Mouse (Mus musculus) limb, embryonic 14.5 days (tissue): ENCODE measurements around the gene Jmjd7. TPM values are rescaled to one million over a fixed set of nuclear protein-coding genes. Genes with fewer than 3 reads are reported as not detected.

Experiments
- ATAC-seq: fragments of 200-750 bp; cut with Nextera tagmentation; 2 replicates; pipeline ENCODE4 v1.8.0; 2017; ENCODE audit warnings: low read depth, moderate number of reproducible peaks, moderate TSS enrichment; ENCODE audit not compliant: low FRiP score
- DNase-seq: peaks from one replicate; pipeline ENCODE4 v3.0.0-alpha.2; 2015; ENCODE audit warnings: low spot score
- H3K27ac ChIP-seq: fragments of 300-500 bp; sonication (generic); replicated peaks from 2 replicates; pipeline ENCODE4 v1.5.1; 2014; ENCODE audit warnings: low read depth, mild to moderate bottlenecking, low read length, moderate library complexity, mixed read lengths
- H3K27me3 ChIP-seq: fragments of 300-500 bp; sonication (generic); 2 replicates; pipeline ENCODE4 v1.6.1; 2014; ENCODE audit warnings: low read length, mixed read lengths; ENCODE audit not compliant: control insufficient read depth, insufficient read depth
- H3K36me3 ChIP-seq: fragments of 300-500 bp; sonication (generic); 2 replicates; pipeline ENCODE4 v1.6.1; 2014; ENCODE audit warnings: mild to moderate bottlenecking, low read length, moderate library complexity, mixed read lengths; ENCODE audit not compliant: control insufficient read depth, insufficient read depth
- H3K4me1 ChIP-seq: fragments of 300-500 bp; sonication (generic); 2 replicates; pipeline ENCODE4 v1.6.1; 2014; ENCODE audit warnings: antibody characterized with exemption, low read length, mixed read lengths; ENCODE audit not compliant: control insufficient read depth, insufficient read depth
- H3K4me2 ChIP-seq: fragments of 300-500 bp; sonication (generic); replicated peaks from 2 replicates; pipeline ENCODE4 v1.6.1; 2014; ENCODE audit warnings: low read depth, mild to moderate bottlenecking, low read length, moderate library complexity; ENCODE audit not compliant: severe bottlenecking
- H3K4me3 ChIP-seq: fragments of 300-500 bp; sonication (generic); replicated peaks from 2 replicates; pipeline ENCODE4 v1.5.1; 2014; ENCODE audit warnings: low read length
- H3K9ac ChIP-seq: fragments of 300-500 bp; sonication (generic); 2 replicates; pipeline ENCODE4 v1.6.1; 2014; ENCODE audit warnings: mild to moderate bottlenecking, low read depth, low read length, moderate library complexity; ENCODE audit not compliant: severe bottlenecking
- H3K9me3 ChIP-seq: fragments of 300-500 bp; sonication (generic); 2 replicates; pipeline ENCODE4 v1.6.1; 2016; ENCODE audit warnings: low read length; ENCODE audit not compliant: control insufficient read depth
- POLR2A ChIP-seq: fragments of 200-500 bp; IDR thresholded peaks from 2 replicates; pipeline ENCODE4 v1.8.0; 2012; ENCODE audit warnings: inconsistent platforms, mild to moderate bottlenecking, moderate library complexity, borderline replicate concordance; ENCODE audit not compliant: insufficient read depth, insufficient read length; ENCODE audit errors: extremely low read depth
- WGBS: fragments of 180-500 bp; shearing (Covaris S2); extraction: QIAGEN DNeasy Blood & Tissue Kit; methylation state at CpG from one replicate; pipeline ENCODE4 v1.1.7; 2014; 5-methylcytosine and 5-hydroxymethylcytosine counted together
- polyA plus RNA-seq, 2 experiments: library from polyadenylated mRNA; depleted of rRNA in 1 of 2; stranded (reverse) in 1 of 2; unstranded in 1 of 2; fragments of >200 nt; fragmentation: Nextera tagmentation in 1 of 2; extraction: Ambion mirVana in 1 of 2; gene quantifications; 2 replicates each; pipeline versions ENCODE4 v1.2.1 to v1.2.3; 2012 to 2014

Jmjd7 gene
- polyA plus RNA-seq (2012; rRNA removed) (20.2 and 24.9 TPM in 2 replicates), polyA plus RNA-seq (2014; fragmentation: Nextera tagmentation; extraction: Ambion mirVana) (26.1 and 28.2 TPM in 2 replicates)

DNA sequence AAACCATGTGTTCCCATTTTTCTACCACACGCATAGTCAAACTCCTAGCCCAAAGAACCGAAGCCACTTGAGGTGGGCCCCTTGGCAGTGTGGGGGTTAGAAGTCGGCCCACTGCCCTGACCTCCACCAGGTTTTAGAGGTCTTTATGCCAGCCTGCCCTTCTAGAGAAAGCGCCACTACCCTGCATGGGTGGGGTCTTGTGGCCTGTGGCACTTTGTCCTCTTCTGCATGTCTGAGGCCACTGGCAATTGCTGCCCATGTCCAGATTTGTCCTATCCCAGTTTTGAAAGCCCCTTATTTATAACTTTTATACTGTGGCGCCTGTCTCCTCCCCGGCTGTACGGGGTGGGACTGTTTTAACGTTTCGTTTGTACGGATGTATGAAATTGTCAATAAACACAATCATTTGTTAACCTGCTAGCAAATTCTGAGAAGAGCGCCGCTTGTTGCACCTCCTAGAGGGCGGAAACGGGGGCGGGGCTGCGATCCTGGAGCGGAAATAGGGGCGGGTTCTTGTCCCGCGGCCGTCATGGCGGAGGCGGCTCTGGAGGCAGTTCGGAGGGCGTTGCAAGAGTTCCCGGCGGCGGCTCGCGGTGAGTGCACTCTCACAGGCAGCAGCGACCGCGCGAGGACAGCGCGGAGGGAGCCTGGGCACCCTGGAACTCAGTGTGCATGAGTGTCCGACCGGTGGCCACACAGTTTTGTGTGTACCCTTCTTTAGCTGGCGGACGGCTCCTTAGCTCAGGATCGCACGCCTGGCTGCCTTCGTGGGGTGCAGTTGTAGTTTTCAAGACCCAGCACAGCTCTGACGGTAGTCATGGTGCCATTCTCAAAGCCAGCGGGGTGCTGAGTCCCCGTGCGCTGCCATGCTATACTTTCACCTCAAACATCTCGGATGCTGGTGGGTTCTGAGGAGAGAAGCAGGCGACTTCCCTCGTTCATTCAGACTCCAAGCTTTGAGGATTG, at the start of gene Jmjd7, which contains the start of gene Gm28042:
Gene Jmjd7 (plus strand): TSS at position 500 of the 966 bp plus-strand sequence.
Gene Gm28042 (plus strand): TSS at position 510 of the 966 bp plus-strand sequence.
- Histone ChIP-seq H3K4me2 (peak within 1 kb of the TSS; percentile 74), H3K9me3 (no peaks in the 10 kb centered on the region), H3K4me1 (peaks cover 11% of the 10 kb centered on the region), H3K27ac (peak within 1 kb of the TSS; percentile 92), H3K36me3 (peaks cover 58% of the 10 kb centered on the region), H3K4me3 (peak within 1 kb of the TSS; percentile 76), H3K9ac (peak within 1 kb of the TSS; percentile 89), H3K27me3 (no peaks in the 10 kb centered on the region)
- peak; percentile 84 for DNase-seq
- peak; percentile 73; the same call in 1 of the 2 replicates for TF ChIP-seq POLR2A
- ATAC-seq = peak; percentile 92
- 4% methylated on average over 50 of the region's 50 CpGs for WGBS

DNA sequence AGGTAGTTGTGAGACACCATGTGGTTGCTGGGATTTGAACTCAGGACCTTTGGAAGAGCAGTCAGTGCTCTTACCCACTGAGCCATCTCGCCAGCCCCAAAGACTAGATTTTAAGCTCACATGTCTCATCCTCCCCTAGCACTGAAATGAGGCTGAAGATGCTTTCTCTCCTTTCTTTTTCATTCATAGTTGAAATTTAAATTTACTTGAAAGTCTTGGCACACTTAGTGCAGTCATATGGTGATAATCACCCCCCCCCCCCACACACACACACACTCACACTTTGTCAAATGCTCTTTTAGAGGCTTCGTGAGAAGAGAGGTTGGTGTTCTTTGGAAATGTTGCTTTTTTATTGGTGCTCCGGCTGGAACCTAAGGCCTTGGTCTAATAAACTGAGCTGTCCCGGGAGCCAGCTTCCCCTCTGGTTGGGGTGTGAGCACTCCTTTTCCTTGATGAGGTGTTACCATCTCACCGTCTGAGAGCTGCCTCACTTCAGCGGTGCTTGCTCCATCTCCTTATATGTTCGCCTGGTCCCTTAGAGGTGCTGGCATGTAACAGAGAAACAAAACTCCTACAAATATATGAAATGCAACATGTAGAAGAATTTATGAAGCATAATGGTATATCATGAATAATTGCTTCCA, 46.8 kb upstream of the Jmjd7 start:
- ATAC-seq = peak; percentile 60
- 46% methylated on average over 7 of the region's 7 CpGs for WGBS
- H3K9me3 ChIP-seq = no peaks in the 10 kb centered on the region
- peaks cover 4% of the 10 kb centered on the region; the same call in 1 of the 2 replicates for H3K4me1 ChIP-seq
- no peak for TF ChIP-seq POLR2A
- no peaks in the 10 kb centered on the region for H3K27me3 ChIP-seq
- H3K4me2 ChIP-seq = no peak overlapping the region
- no peak overlapping the region for H3K27ac ChIP-seq
- no peak overlapping the region for H3K4me3 ChIP-seq
- DNase-seq = no peak
- H3K36me3 ChIP-seq = peaks cover 20% of the 10 kb centered on the region
- no peak overlapping the region for H3K9ac ChIP-seq

DNA sequence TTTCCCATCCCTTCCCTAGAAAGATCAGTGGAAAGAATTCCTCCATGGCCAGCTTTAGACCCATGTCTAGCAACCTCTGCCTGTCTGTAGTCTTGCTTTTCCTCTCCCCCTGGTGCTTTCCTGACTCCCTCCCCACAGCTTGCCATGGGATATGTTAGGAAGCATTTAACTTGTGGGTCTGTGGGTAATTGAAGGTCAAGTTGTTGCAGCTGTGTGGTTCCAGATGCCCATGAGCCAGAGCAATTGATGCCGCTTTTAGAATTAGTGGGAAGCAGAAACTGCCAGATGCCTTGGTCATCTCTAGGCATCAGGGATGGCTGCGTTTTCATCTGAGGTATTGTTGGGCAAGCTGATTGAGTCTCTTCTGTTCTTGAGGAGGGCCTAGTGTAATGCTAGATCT, 45.7 kb upstream of the Jmjd7 start:
- no peak for TF ChIP-seq POLR2A
- no peak overlapping the region for H3K4me3 ChIP-seq
- H3K9me3 ChIP-seq = no peaks in the 10 kb centered on the region
- 62% methylated on average over 2 of the region's 2 CpGs for WGBS
- no peak overlapping the region for H3K27ac ChIP-seq
- peaks cover 4% of the 10 kb centered on the region; the same call in 1 of the 2 replicates for H3K4me1 ChIP-seq
- H3K9ac ChIP-seq = no peak overlapping the region
- no peak overlapping the region for H3K4me2 ChIP-seq
- H3K36me3 ChIP-seq = peaks cover 20% of the 10 kb centered on the region
- ATAC-seq (no peak), DNase-seq (no peak)
- H3K27me3 ChIP-seq = no peaks in the 10 kb centered on the region

DNA sequence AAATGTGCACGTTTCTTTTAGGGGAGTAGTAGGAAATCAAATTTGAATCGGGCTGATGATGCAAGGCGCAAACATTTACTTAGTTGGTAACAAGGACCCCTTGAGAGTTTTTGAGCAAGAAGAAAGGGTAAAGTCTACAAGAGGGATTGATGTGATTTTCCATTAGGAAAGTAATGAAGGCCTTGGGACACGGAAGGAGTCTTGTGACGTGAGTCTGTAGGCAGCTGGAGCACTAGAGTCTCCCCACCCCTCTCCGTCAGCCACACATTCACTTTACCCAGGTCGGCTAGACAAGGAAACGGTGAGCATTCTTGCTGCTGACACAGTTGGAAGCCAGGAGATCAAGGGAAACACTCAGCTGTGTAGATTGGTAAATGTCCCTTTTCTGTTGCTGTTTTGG, 41.4 kb upstream of the Jmjd7 start:
- no peaks in the 10 kb centered on the region for H3K27me3 ChIP-seq
- ATAC-seq (no peak), DNase-seq (no peak)
- H3K27ac ChIP-seq = no peak overlapping the region
- H3K9ac ChIP-seq = no peak overlapping the region
- no peak for TF ChIP-seq POLR2A
- no peak overlapping the region for H3K4me2 ChIP-seq
- H3K4me1 ChIP-seq = no peaks in the 10 kb centered on the region
- no peaks in the 10 kb centered on the region for H3K9me3 ChIP-seq
- 67% methylated on average over 8 of the region's 8 CpGs for WGBS
- peaks cover 20% of the 10 kb centered on the region for H3K36me3 ChIP-seq
- H3K4me3 ChIP-seq = no peak overlapping the region

DNA sequence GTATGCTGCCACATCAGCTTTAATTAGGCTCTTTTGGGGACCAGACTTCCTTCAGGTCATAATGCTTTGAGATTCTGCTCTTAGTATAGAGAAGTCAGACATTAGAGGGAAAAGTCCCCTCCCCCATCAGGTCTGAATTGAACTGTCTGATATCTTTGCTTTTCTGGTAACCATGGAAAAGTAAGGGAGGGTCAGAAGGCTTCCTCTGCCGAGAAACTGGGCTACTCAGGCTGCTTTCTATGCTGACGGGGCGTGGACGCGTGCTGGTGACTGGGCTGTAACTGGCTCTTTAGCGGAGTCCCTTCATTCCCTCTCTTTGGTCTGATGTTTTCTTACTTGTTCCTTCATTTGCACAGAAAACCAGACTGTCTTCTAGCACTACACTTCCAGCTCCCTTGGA, 40.9 kb upstream of the Jmjd7 start:
- ATAC-seq (no peak), DNase-seq (no peak)
- H3K4me2 ChIP-seq = no peak overlapping the region
- H3K4me3 ChIP-seq = no peak overlapping the region
- peaks cover 19% of the 10 kb centered on the region for H3K36me3 ChIP-seq
- H3K4me1 ChIP-seq = no peaks in the 10 kb centered on the region
- no peak for TF ChIP-seq POLR2A
- no peaks in the 10 kb centered on the region for H3K9me3 ChIP-seq
- no peak overlapping the region for H3K27ac ChIP-seq
- 86% methylated on average over 6 of the region's 6 CpGs for WGBS
- H3K27me3 ChIP-seq = no peaks in the 10 kb centered on the region
- no peak overlapping the region for H3K9ac ChIP-seq
